Mouse (Mus musculus) heart, embryonic 15.5 days (tissue): ENCODE data around the gene Atp6v0e. TPM values are rescaled to one million over a fixed set of nuclear protein-coding genes. Genes with fewer than 3 reads are reported as not detected.

Source experiments
- ATAC-seq: fragments of 200-750 bp; cut with Nextera tagmentation; replicated peaks from 2 replicates; pipeline ENCODE4 v1.8.0; 2017; ENCODE audit warnings: low read depth, moderate TSS enrichment; ENCODE audit not compliant: insufficient number of reproducible peaks, insufficient read depth, low FRiP score
- H3K27ac ChIP-seq: fragments of 300-500 bp; sonication (generic); 2 replicates; pipeline ENCODE4 v1.5.1; 2015; ENCODE audit warnings: mild to moderate bottlenecking, inconsistent platforms
- H3K27me3 ChIP-seq: fragments of 300-500 bp; sonication (generic); 2 replicates; pipeline ENCODE4 v1.6.1; 2015; ENCODE audit warnings: inconsistent platforms
- H3K36me3 ChIP-seq: fragments of 300-500 bp; sonication (generic); 2 replicates; pipeline ENCODE4 v1.6.1; 2015; ENCODE audit warnings: mild to moderate bottlenecking, inconsistent platforms
- H3K4me1 ChIP-seq: fragments of 300-500 bp; sonication (generic); replicated peaks from 2 replicates; pipeline ENCODE4 v1.6.1; 2015; ENCODE audit warnings: inconsistent platforms
- H3K4me2 ChIP-seq: fragments of 300-500 bp; sonication (generic); 2 replicates; pipeline ENCODE4 v1.6.1; 2015; ENCODE audit warnings: inconsistent platforms, mild to moderate bottlenecking, moderate library complexity
- H3K4me3 ChIP-seq: fragments of 300-500 bp; sonication (generic); 2 replicates; pipeline ENCODE4 v1.5.1; 2015; ENCODE audit warnings: mild to moderate bottlenecking, inconsistent platforms
- H3K9ac ChIP-seq: fragments of 300-500 bp; sonication (generic); 2 replicates; pipeline ENCODE4 v1.6.1; 2015; ENCODE audit warnings: mild to moderate bottlenecking, inconsistent platforms
- H3K9me3 ChIP-seq: fragments of 300-500 bp; sonication (generic); replicated peaks from 2 replicates; pipeline ENCODE4 v1.6.1; 2016; ENCODE audit warnings: inconsistent platforms
- WGBS: fragments of 180-500 bp; shearing (Covaris S2); methylation state at CpG from one replicate; pipeline ENCODE4 v1.1.7; 2015; ENCODE audit warnings: mixed read lengths; 5-methylcytosine and 5-hydroxymethylcytosine counted together
- polyA plus RNA-seq: library from polyadenylated mRNA; unstranded; fragments of >200 nt; fragmentation: Nextera tagmentation; extraction: Ambion mirVana; gene quantifications from 2 replicates; pipeline ENCODE4 v1.2.1, GENCODE M21; 2015

The Atp6v0e gene
- polyA plus RNA-seq, 1 experiment from 2014 or later = 200 TPM

- H3K4me3 ChIP-seq = no peak overlapping the region
- no peak overlapping the region for H3K4me2 ChIP-seq
- no peak for ATAC-seq
- H3K4me1 ChIP-seq = peaks cover 13% of the 10 kb centered on the region
- no peak overlapping the region for H3K9ac ChIP-seq
- no peak overlapping the region for H3K27ac ChIP-seq
- no peaks in the 10 kb centered on the region for H3K27me3 ChIP-seq
- H3K36me3 ChIP-seq = peaks cover 35% of the 10 kb centered on the region
- no peaks in the 10 kb centered on the region for H3K9me3 ChIP-seq
- 83% methylated on average over 10 of the region's 10 CpGs for WGBS
These were observed 38.0 kb upstream of the Atp6v0e start for GRCm38 (mm10) chr17:26624999-26625398.

GRCm38 (mm10) chr17:26625521-26626010, 37.5 kb upstream of the Atp6v0e start:
- H3K36me3 ChIP-seq = peaks cover 41% of the 10 kb centered on the region
- 89% methylated on average over 2 of the region's 2 CpGs for WGBS

GRCm38 (mm10) chr17:26628479-26628878, 34.6 kb upstream of the Atp6v0e start:
- Histone ChIP-seq H3K4me1 (no peaks in the 10 kb centered on the region), H3K9ac (no peak overlapping the region), H3K27me3 (no peaks in the 10 kb centered on the region), H3K9me3 (no peaks in the 10 kb centered on the region), H3K4me2 (no peak overlapping the region), H3K27ac (no peak overlapping the region), H3K4me3 (no peak overlapping the region), H3K36me3 (peaks cover 47% of the 10 kb centered on the region)
- ATAC-seq = no peak
- WGBS = 87% methylated on average over 6 of the region's 6 CpGs

More at GRCm38 (mm10) chr17:26625521-26626010, 37.5 kb upstream of the Atp6v0e start:
- no peaks in the 10 kb centered on the region for H3K27me3 ChIP-seq
- H3K27ac ChIP-seq = no peak overlapping the region
- H3K4me1 ChIP-seq = peaks cover 12% of the 10 kb centered on the region
- H3K4me2 ChIP-seq = no peak overlapping the region
- no peak overlapping the region for H3K9ac ChIP-seq
- ATAC-seq = no peak
- H3K4me3 ChIP-seq = no peak overlapping the region
- no peaks in the 10 kb centered on the region for H3K9me3 ChIP-seq

- peaks cover 48% of the 10 kb centered on the region for H3K36me3 ChIP-seq
- H3K9me3 ChIP-seq = no peaks in the 10 kb centered on the region
- ATAC-seq = 0 out of 2 replicates have a peak, but pooled peaks have one; percentile 21
- no peak overlapping the region for H3K4me2 ChIP-seq
- WGBS = 93% methylated on average over 3 of the region's 3 CpGs
- H3K4me1 ChIP-seq = no peaks in the 10 kb centered on the region
- H3K27ac ChIP-seq = no peak overlapping the region
- H3K9ac ChIP-seq = no peak overlapping the region
- no peak overlapping the region for H3K4me3 ChIP-seq
- no peaks in the 10 kb centered on the region for H3K27me3 ChIP-seq
These were observed 34.1 kb upstream of the Atp6v0e start for GRCm38 (mm10) chr17:26628936-26629335.

GRCm38 (mm10) chr17:26631811-26632327, 31.2 kb upstream of the Atp6v0e start:
- H3K27ac ChIP-seq = 0 out of 2 replicates have a peak overlapping the region, but pooled peaks have one; percentile 21
- no peaks in the 10 kb centered on the region for H3K4me1 ChIP-seq
- no peaks in the 10 kb centered on the region for H3K27me3 ChIP-seq
- no peak overlapping the region for H3K9ac ChIP-seq
- no peak overlapping the region for H3K4me2 ChIP-seq
- no peak for ATAC-seq
- no peak overlapping the region for H3K4me3 ChIP-seq
- 68% methylated on average over 8 of the region's 8 CpGs for WGBS
- H3K9me3 ChIP-seq = no peaks in the 10 kb centered on the region
- peaks cover 50% of the 10 kb centered on the region for H3K36me3 ChIP-seq

GRCm38 (mm10) chr17:26633186-26633585, 29.8 kb upstream of the Atp6v0e start:
- no peak overlapping the region for H3K4me3 ChIP-seq
- WGBS = 93% methylated on average over 9 of the region's 9 CpGs
- no peak for ATAC-seq
- no peak overlapping the region for H3K9ac ChIP-seq
- peaks cover 48% of the 10 kb centered on the region for H3K36me3 ChIP-seq
- H3K27me3 ChIP-seq = no peaks in the 10 kb centered on the region
- no peak overlapping the region for H3K4me2 ChIP-seq
- no peak overlapping the region for H3K27ac ChIP-seq
- H3K9me3 ChIP-seq = no peaks in the 10 kb centered on the region
- no peaks in the 10 kb centered on the region for H3K4me1 ChIP-seq

- Histone ChIP-seq H3K9me3 (no peaks in the 10 kb centered on the region), H3K27me3 (no peaks in the 10 kb centered on the region), H3K36me3 (peaks cover 48% of the 10 kb centered on the region), H3K27ac (no peak overlapping the region), H3K4me3 (no peak overlapping the region), H3K4me1 (peaks cover 3% of the 10 kb centered on the region; the same call in 1 of the 2 replicates), H3K9ac (no peak overlapping the region), H3K4me2 (no peak overlapping the region)
- WGBS = 82% methylated on average over 9 of the region's 9 CpGs
- no peak for ATAC-seq
These were observed 29.1 kb upstream of the Atp6v0e start for GRCm38 (mm10) chr17:26633926-26634325.

- no peak for ATAC-seq
- H3K9ac ChIP-seq = no peak overlapping the region
- H3K4me3 ChIP-seq = no peak overlapping the region
- H3K27ac ChIP-seq = no peak overlapping the region
- H3K27me3 ChIP-seq = no peaks in the 10 kb centered on the region
- H3K4me2 ChIP-seq = no peak overlapping the region
- H3K9me3 ChIP-seq = no peaks in the 10 kb centered on the region
- H3K4me1 ChIP-seq = peaks cover 3% of the 10 kb centered on the region; the same call in 1 of the 2 replicates
- 87% methylated on average over 7 of the region's 7 CpGs for WGBS
- peaks cover 51% of the 10 kb centered on the region for H3K36me3 ChIP-seq
These were observed 28.5 kb upstream of the Atp6v0e start for GRCm38 (mm10) chr17:26634539-26634938.

GRCm38 (mm10) chr17:26635951-26636350, 27.1 kb upstream of the Atp6v0e start:
- no peaks in the 10 kb centered on the region for H3K27me3 ChIP-seq
- H3K4me3 ChIP-seq = no peak overlapping the region
- peaks cover 49% of the 10 kb centered on the region for H3K36me3 ChIP-seq
- H3K9ac ChIP-seq = no peak overlapping the region
- H3K9me3 ChIP-seq = no peaks in the 10 kb centered on the region
- peaks cover 3% of the 10 kb centered on the region; the same call in 1 of the 2 replicates for H3K4me1 ChIP-seq
- 80% methylated on average over 7 of the region's 7 CpGs for WGBS
- ATAC-seq = no peak
- no peak overlapping the region for H3K27ac ChIP-seq
- H3K4me2 ChIP-seq = no peak overlapping the region

- no peak overlapping the region for H3K27ac ChIP-seq
These were observed 25.2 kb upstream of the Atp6v0e start for GRCm38 (mm10) chr17:26637851-26638250.

GRCm38 (mm10) chr17:26638655-26639054, 24.4 kb upstream of the Atp6v0e start:
- no peaks in the 10 kb centered on the region for H3K27me3 ChIP-seq
- no peak overlapping the region for H3K4me2 ChIP-seq
- no peak overlapping the region for H3K4me3 ChIP-seq
- 12% methylated on average over 7 of the region's 7 CpGs for WGBS
- peak; percentile 70 for ATAC-seq
- no peak overlapping the region for H3K9ac ChIP-seq
- H3K27ac ChIP-seq = no peak overlapping the region
- no peaks in the 10 kb centered on the region for H3K9me3 ChIP-seq
- peaks cover 3% of the 10 kb centered on the region; the same call in 1 of the 2 replicates for H3K4me1 ChIP-seq
- peaks cover 74% of the 10 kb centered on the region for H3K36me3 ChIP-seq

More at GRCm38 (mm10) chr17:26637851-26638250, 25.2 kb upstream of the Atp6v0e start:
- H3K4me1 ChIP-seq = peaks cover 3% of the 10 kb centered on the region; the same call in 1 of the 2 replicates
- H3K9ac ChIP-seq = no peak overlapping the region
- no peaks in the 10 kb centered on the region for H3K9me3 ChIP-seq
- no peak overlapping the region for H3K4me2 ChIP-seq
- WGBS = 56% methylated on average over 4 of the region's 4 CpGs
- no peak overlapping the region for H3K4me3 ChIP-seq
- H3K27me3 ChIP-seq = no peaks in the 10 kb centered on the region
- H3K36me3 ChIP-seq = peaks cover 66% of the 10 kb centered on the region
- no peak for ATAC-seq

- Histone ChIP-seq H3K4me1 (peaks cover 8% of the 10 kb centered on the region), H3K9ac (no peak overlapping the region), H3K4me2 (no peak overlapping the region), H3K9me3 (no peaks in the 10 kb centered on the region), H3K27me3 (no peaks in the 10 kb centered on the region), H3K27ac (no peak overlapping the region), H3K36me3 (peaks cover 74% of the 10 kb centered on the region), H3K4me3 (no peak overlapping the region)
- no peak for ATAC-seq
- 83% methylated on average over 2 of the region's 2 CpGs for WGBS
These were observed 23.2 kb upstream of the Atp6v0e start for GRCm38 (mm10) chr17:26639791-26640190.
